Mouse (Mus musculus) midbrain, embryonic 13.5 days (tissue): Measurements from ENCODE around the gene Lix1l. TPM values are rescaled to one million over a fixed set of nuclear protein-coding genes. Genes with fewer than 3 reads are reported as not detected.

ENCODE experiments used
- ATAC-seq: fragments of 200-750 bp; cut with Nextera tagmentation; 2 replicates; pipeline ENCODE4 v1.8.0; 2017; ENCODE audit warnings: mild to moderate bottlenecking, moderate TSS enrichment, moderate library complexity
- H3K27ac ChIP-seq: fragments of 300-500 bp; sonication (generic); 2 replicates; pipeline ENCODE4 v1.5.1; 2015; ENCODE audit warnings: inconsistent platforms, mild to moderate bottlenecking, moderate library complexity
- H3K27me3 ChIP-seq: fragments of 300-500 bp; sonication (generic); 2 replicates; pipeline ENCODE4 v1.6.1; 2015; ENCODE audit warnings: mild to moderate bottlenecking, inconsistent platforms
- H3K36me3 ChIP-seq: fragments of 300-500 bp; sonication (generic); 2 replicates; pipeline ENCODE4 v1.6.1; 2015; ENCODE audit warnings: mild to moderate bottlenecking, inconsistent platforms
- H3K4me1 ChIP-seq: fragments of 300-500 bp; sonication (generic); replicated peaks from 2 replicates; pipeline ENCODE4 v1.6.1; 2015; ENCODE audit warnings: inconsistent platforms
- H3K4me2 ChIP-seq: fragments of 300-500 bp; sonication (generic); replicated peaks from 2 replicates; pipeline ENCODE4 v1.6.1; 2015; ENCODE audit warnings: moderate library complexity, mild to moderate bottlenecking, inconsistent platforms
- H3K4me3 ChIP-seq: fragments of 300-500 bp; sonication (generic); replicated peaks from 2 replicates; pipeline ENCODE4 v1.5.1; 2015; ENCODE audit warnings: mild to moderate bottlenecking, inconsistent platforms
- H3K9ac ChIP-seq: fragments of 300-500 bp; sonication (generic); replicated peaks from 2 replicates; pipeline ENCODE4 v1.6.1; 2015; ENCODE audit warnings: mild to moderate bottlenecking, inconsistent platforms
- H3K9me3 ChIP-seq: fragments of 300-500 bp; sonication (generic); 2 replicates; pipeline ENCODE4 v1.6.1; 2016; ENCODE audit warnings: mild to moderate bottlenecking, inconsistent platforms
- WGBS: fragments of 180-500 bp; shearing (Covaris S2); methylation state at CpG from one replicate; pipeline ENCODE4 v1.1.7; 2015; 5-methylcytosine and 5-hydroxymethylcytosine counted together
- polyA plus RNA-seq: library from polyadenylated mRNA; unstranded; fragments of >200 nt; fragmentation: Nextera tagmentation; extraction: Ambion mirVana; gene quantifications from 2 replicates; pipeline ENCODE4 v1.2.1, GENCODE M21; 2015

Gene Lix1l
- polyA plus RNA-seq, result 5.7 and 6.2 TPM in 2 replicates

DNA sequence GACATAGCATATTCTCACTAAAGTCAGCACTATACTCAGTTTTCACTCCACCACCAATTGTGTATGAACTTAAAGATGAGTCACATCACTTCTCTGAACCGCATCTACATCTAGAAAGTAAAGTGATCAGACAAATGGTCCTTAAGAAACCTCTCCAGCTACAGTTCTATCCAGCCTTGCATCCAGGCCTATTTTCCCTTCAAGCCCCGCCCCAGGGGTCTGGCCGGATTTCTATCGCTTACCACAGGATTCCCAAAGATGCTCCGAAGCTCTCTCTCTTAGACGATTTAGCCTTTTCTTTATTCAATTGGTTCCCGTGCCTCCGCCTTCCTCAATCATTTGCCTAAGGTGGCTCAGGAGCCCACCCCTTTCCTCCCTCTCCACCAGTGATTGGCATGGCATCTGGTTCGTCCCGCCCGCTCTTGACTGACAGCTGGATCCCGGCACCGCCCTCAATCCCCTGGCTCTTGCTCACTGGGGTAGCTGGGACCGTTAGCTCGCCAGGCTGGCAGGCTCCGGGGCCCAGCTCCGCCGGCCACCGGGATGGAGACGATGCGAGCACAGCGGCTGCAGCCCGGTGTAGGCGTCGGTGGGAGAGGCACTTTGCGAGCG, at the start of gene Lix1l:
TSS of gene Lix1l (plus strand) at position 511 of the 612 bp plus-strand sequence.
- under 1% methylated on average over 27 of the region's 27 CpGs for WGBS
- Histone ChIP-seq H3K4me3 (peak within 1 kb of the TSS; percentile 84), H3K4me1 (peaks cover 86% of the 10 kb centered on the region), H3K4me2 (peak within 1 kb of the TSS; percentile 84), H3K27ac (peak within 1 kb of the TSS; percentile 95), H3K36me3 (no peaks in the 10 kb centered on the region), H3K9ac (peak within 1 kb of the TSS; percentile 92), H3K27me3 (0 out of 2 replicates have a peak, but pooled peaks cover 5% of the 10 kb centered on the region), H3K9me3 (no peaks in the 10 kb centered on the region)
- ATAC-seq, result peak; percentile 95

DNA sequence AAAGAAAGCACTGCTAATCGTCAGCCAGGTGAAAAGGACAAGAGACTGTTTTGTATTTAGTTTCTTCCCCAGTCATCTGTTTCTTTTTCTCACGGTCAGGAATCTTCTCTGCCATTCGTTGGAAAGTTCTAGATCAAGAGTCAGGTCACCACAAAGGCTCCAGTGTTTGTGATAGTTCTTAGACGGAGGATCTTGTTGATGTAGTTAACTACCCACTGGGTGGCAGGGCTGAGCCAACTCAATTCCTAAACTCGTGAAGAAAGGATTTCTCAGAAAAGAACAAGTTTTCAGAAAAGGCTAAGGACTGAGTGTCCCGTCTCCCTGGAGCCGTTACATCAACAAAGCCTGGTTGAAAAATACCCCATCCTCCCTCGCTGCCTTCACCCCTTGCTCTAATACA, 49.7 kb upstream of the Lix1l start:
- no peaks in the 10 kb centered on the region for H3K36me3 ChIP-seq
- no peak overlapping the region for H3K9ac ChIP-seq
- H3K4me3 ChIP-seq, result no peak overlapping the region
- no peak overlapping the region for H3K4me2 ChIP-seq
- ATAC-seq, result no peak
- no peaks in the 10 kb centered on the region for H3K9me3 ChIP-seq
- no peak overlapping the region for H3K27ac ChIP-seq
- 17% methylated on average over 8 of the region's 8 CpGs for WGBS
- no peaks in the 10 kb centered on the region for H3K27me3 ChIP-seq
- H3K4me1 ChIP-seq, result peaks cover 14% of the 10 kb centered on the region; the same call in 1 of the 2 replicates

DNA sequence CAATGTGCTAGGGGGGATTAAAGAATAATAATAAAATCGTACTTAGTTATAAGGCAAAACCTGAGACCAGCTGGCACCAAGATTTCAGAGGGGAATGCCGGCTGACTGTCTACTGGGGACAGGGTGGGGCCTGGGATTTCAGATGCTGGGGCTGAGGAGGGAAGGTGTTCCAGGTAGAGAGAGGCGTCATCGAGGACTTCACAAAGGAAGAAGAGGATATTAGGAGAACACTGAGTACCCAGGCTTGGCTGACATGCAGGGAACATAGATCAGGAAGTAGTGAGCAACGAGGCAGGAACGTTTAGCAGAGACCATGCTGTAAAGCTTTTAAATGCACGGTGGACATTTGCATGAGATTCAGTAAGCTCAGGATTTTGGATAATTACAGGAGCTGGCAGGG, 49.1 kb upstream of the Lix1l start:
- Histone ChIP-seq H3K36me3 (no peaks in the 10 kb centered on the region), H3K4me3 (no peak overlapping the region), H3K9ac (no peak overlapping the region), H3K4me1 (peaks cover 21% of the 10 kb centered on the region), H3K27me3 (no peaks in the 10 kb centered on the region), H3K27ac (no peak overlapping the region), H3K9me3 (no peaks in the 10 kb centered on the region), H3K4me2 (no peak overlapping the region)
- WGBS, result 77% methylated on average over 7 of the region's 7 CpGs
- no peak for ATAC-seq

DNA sequence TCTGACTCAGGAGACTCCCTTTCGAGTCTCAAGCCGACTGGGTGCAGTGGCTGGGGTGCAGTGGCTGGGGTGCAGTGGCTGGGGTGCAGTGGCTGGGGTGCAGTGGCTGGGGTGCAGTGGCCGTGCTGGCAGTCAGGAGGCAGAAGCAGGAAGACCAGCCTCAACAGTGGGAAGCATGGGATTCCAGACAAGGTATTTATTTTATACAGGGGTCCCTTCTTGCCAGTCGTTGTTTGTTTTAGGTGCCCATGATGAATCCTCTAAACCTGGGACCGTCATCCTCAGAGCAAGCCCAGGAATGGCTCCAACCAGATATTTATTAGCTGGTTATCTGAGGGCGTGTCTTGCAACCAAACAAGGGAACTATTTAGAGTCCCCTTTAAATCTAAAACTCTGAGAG, 47.3 kb upstream of the Lix1l start:
- Histone ChIP-seq H3K4me3 (no peak overlapping the region), H3K9me3 (no peaks in the 10 kb centered on the region), H3K4me2 (no peak overlapping the region), H3K9ac (no peak overlapping the region), H3K36me3 (no peaks in the 10 kb centered on the region), H3K4me1 (peaks cover 21% of the 10 kb centered on the region), H3K27me3 (no peaks in the 10 kb centered on the region), H3K27ac (no peak overlapping the region)
- no peak for ATAC-seq
- WGBS, result 88% methylated on average over 6 of the region's 6 CpGs

DNA sequence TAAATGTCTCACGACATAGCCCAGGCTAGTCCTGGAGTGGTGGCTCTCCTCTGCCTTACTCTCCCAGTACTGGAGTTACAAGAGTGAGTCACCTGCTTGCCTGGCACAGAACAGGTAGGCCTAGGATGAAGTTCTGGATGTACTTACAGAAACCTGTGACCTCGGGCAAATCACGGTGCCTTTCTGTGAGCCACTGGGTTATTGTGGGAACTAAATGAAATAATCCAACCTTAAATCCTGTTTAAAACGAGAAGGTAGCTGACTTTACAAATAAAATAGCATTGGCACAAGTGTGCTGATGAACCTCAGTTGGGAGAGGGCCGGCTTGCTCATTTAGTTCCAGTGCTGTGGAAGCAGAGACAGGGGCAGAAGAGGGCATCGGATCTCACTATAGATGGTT, 46.7 kb upstream of the Lix1l start:
- no peak overlapping the region for H3K9ac ChIP-seq
- H3K4me1 ChIP-seq, result peaks cover 28% of the 10 kb centered on the region
- no peak overlapping the region for H3K4me3 ChIP-seq
- H3K9me3 ChIP-seq, result no peaks in the 10 kb centered on the region
- H3K36me3 ChIP-seq, result no peaks in the 10 kb centered on the region
- no peak overlapping the region for H3K27ac ChIP-seq
- WGBS, result 79% methylated on average over 6 of the region's 6 CpGs
- ATAC-seq, result no peak
- H3K27me3 ChIP-seq, result no peaks in the 10 kb centered on the region
- H3K4me2 ChIP-seq, result no peak overlapping the region

DNA sequence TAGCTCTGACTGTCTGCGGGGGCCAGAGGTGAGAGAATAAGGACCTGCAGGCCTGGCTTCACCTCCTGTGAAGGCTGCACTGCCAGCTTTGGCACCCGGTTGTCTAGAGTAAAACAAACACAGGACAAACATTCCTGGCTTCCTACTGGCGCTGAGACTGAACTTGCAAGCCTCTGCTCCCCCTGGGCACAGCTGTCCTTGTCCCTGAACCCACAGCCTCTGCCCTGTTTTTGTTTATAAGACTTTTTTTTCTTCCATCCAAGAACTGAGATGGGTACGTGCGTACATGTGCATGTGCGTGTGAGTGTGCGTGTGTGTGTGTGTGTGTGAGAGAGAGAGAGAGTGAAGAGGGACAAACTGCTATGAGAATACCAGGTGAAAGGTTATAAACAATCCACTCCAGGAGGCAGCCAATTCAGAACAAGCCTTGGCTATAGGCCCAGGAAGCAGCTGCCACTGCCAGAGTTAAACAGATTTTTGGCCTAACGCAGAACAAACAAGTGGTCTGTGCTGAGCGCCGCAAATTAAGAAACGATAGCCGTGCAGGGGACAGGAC, 45.8 kb upstream of the Lix1l start:
- H3K36me3 ChIP-seq, result peaks cover 7% of the 10 kb centered on the region
- peak; percentile 22 for ATAC-seq
- H3K9ac ChIP-seq, result peak overlapping the region; percentile 28; the same call in 1 of the 2 replicates
- no peaks in the 10 kb centered on the region for H3K9me3 ChIP-seq
- H3K27me3 ChIP-seq, result no peaks in the 10 kb centered on the region
- H3K4me1 ChIP-seq, result peaks cover 37% of the 10 kb centered on the region
- peak overlapping the region; percentile 65 for H3K27ac ChIP-seq
- no peak overlapping the region for H3K4me3 ChIP-seq
- 48% methylated on average over 12 of the region's 12 CpGs for WGBS
- 0 out of 2 replicates have a peak overlapping the region, but pooled peaks have one; percentile 2 for H3K4me2 ChIP-seq

DNA sequence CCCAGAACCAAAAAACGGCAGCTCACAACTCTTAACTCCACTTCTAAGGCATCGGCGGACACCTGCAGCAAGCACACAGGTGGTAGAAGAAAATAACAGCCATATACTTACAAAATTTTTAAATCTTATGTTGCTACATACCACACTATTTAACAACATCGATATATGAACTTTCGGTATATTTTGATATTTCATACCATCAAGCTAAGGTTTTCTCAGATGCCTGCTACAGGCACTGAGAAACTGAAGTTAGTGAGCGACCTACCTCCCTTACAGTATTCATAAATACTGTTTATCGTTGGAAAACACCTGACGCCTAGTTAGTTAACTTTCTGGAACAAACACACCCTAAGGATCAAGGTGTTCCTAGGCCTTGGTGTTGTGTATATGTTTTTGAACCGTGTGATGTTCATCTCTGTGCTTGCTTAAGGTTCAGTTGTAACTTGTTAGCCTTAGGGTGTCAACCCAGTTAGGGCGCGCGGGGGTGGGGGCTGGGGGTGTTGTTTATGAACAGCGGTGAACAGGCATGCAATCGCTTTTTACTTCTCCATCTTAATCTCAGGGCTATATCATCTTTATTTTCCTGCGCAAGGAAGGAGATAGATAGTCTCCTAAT, 44.8 kb upstream of the Lix1l start:
- no peak overlapping the region for H3K4me3 ChIP-seq
- H3K9me3 ChIP-seq, result no peaks in the 10 kb centered on the region
- ATAC-seq, result no peak
- peak overlapping the region; percentile 65 for H3K27ac ChIP-seq
- H3K4me2 ChIP-seq, result peak overlapping the region; percentile 82; the same call in 1 of the 2 replicates
- 86% methylated on average over 15 of the region's 15 CpGs for WGBS
- peaks cover 46% of the 10 kb centered on the region for H3K4me1 ChIP-seq
- H3K27me3 ChIP-seq, result no peaks in the 10 kb centered on the region
- H3K9ac ChIP-seq, result no peak overlapping the region
- H3K36me3 ChIP-seq, result peaks cover 17% of the 10 kb centered on the region

DNA sequence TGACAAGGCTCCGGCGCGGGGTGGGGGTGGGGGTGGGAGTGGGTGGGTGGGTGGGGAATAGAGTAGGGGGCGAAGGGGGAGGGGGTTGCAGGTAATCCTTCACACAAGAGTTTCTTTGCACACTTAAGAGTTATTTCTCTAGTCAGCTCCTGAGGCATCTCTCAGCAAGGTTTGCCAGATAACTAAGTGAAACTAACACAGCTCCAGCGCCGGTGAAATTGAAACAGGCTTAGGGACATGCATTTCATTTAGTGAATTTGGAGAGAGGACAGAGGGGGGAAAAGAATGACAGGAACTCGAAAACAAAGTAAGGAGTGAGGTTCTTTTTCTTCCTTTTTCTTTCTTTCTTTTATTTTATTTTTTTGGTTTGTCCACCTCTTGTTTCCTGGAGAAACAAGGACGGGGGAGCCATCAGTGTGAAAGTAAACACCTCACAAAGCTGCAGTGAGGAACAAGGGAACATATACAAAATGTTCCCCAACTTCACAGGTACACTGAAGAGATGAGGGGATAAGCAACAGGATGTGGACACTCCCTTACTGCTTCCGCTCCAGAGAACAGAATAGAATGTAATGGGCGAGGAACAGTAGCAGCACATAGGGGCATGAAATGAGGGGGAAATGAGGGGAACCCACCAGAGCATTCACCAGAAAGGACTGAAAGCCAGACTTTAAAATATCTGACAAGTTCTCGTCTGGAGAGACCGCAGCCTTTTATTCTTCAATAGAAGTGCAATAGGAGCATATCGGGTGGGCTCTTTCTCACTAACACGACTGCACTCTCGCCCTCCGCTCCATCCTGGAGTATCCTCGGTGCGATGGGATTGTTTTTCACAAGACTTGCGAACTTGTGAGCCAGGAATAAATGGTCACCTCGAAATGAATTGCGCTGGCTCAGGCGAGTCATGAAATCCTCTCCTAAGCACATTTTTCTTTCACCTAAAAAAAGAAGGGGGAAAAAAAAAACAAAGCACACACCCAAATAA, 44.0 kb upstream of the Lix1l start:
- WGBS, result 7% methylated on average over 22 of the region's 22 CpGs
- H3K27me3 ChIP-seq, result no peaks in the 10 kb centered on the region
- H3K27ac ChIP-seq, result peak overlapping the region; percentile 74
- H3K9ac ChIP-seq, result peak overlapping the region; percentile 69
- H3K36me3 ChIP-seq, result peaks cover 21% of the 10 kb centered on the region
- peak overlapping the region; percentile 60 for H3K4me3 ChIP-seq
- no peaks in the 10 kb centered on the region for H3K9me3 ChIP-seq
- H3K4me1 ChIP-seq, result peaks cover 53% of the 10 kb centered on the region
- H3K4me2 ChIP-seq, result peak overlapping the region; percentile 82
- 0 out of 2 replicates have a peak, but pooled peaks have one; percentile 9 for ATAC-seq

DNA sequence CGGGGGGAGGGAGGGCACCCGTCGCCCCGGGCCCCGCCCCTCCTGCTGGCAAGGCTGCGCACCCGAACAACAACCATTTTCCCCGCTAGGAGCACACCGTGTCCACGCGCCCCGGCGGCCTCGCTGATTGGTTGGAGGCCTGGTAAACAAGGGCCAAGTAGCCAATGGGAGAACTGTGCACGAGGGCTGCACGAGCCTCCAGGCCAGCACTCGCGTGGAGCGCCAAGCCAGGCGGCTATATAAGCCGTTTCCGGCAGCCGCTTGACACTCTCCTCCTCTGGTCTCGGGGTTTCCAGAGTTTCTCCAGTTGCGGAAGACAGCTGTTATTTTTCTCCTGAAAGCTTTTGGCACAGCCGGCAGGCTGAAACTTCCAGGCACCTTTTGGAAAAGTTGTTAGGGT, 43.3 kb upstream of the Lix1l start, which contains the start of gene Txnip:
TSS of gene Txnip (plus strand) at position 264 of the 400 bp plus-strand sequence.
- Histone ChIP-seq H3K4me2 (peak within 1 kb of the TSS; percentile 82), H3K27me3 (no peaks in the 10 kb centered on the region), H3K36me3 (peaks cover 21% of the 10 kb centered on the region), H3K4me1 (peaks cover 53% of the 10 kb centered on the region), H3K27ac (peak within 1 kb of the TSS; percentile 74), H3K9ac (peak within 1 kb of the TSS; percentile 69), H3K9me3 (no peaks in the 10 kb centered on the region), H3K4me3 (peak within 1 kb of the TSS; percentile 60)
- peak; percentile 100 for ATAC-seq
- under 1% methylated on average over 26 of the region's 26 CpGs for WGBS

DNA sequence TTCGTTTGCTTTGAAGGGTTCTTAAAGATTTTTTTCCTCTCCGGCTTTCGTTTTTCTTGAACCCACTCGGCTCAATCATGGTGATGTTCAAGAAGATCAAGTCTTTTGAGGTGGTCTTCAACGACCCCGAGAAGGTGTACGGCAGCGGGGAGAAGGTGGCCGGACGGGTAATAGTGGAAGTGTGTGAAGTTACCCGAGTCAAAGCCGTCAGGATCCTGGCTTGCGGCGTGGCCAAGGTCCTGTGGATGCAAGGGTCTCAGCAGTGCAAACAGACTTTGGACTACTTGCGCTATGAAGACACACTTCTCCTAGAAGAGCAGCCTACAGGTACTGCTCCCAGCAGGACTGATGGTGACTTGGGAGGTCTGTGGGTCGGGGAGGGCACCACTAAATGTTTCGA, 42.8 kb upstream of the Lix1l start:
- peak overlapping the region; percentile 82 for H3K4me2 ChIP-seq
- ATAC-seq, result no peak
- WGBS, result under 1% methylated on average over 17 of the region's 17 CpGs
- H3K9ac ChIP-seq, result peak overlapping the region; percentile 57
- peaks cover 21% of the 10 kb centered on the region for H3K36me3 ChIP-seq
- peak overlapping the region; percentile 51 for H3K27ac ChIP-seq
- H3K4me1 ChIP-seq, result peaks cover 53% of the 10 kb centered on the region
- peak overlapping the region; percentile 60 for H3K4me3 ChIP-seq
- no peaks in the 10 kb centered on the region for H3K27me3 ChIP-seq
- H3K9me3 ChIP-seq, result no peaks in the 10 kb centered on the region

DNA sequence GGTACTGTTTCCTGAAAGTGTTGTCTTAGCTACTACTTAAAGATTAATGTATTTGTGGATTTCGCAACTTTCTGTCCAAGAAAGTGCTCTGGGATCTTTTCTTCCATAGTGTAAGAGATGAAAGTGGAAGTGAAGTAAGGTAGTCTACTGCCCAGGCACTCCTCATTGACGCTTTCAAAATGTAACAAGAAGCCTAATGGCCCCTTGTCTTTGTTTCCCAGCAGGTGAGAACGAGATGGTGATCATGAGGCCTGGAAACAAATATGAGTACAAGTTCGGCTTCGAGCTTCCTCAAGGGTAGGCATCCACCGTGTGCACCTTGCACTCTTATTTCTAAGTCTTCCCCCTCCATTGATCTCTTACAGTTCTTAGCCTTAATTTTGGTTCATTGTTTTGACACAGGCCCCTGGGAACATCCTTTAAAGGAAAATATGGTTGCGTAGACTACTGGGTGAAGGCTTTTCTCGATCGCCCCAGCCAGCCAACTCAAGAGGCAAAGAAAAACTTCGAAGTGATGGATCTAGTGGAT, 42.2 kb upstream of the Lix1l start:
- H3K4me3 ChIP-seq, result peak overlapping the region; percentile 60
- peak overlapping the region; percentile 82 for H3K4me2 ChIP-seq
- no peak overlapping the region for H3K27ac ChIP-seq
- WGBS, result 41% methylated on average over 10 of the region's 10 CpGs
- H3K36me3 ChIP-seq, result peaks cover 21% of the 10 kb centered on the region
- ATAC-seq, result no peak
- no peaks in the 10 kb centered on the region for H3K9me3 ChIP-seq
- H3K9ac ChIP-seq, result peak overlapping the region; percentile 57
- H3K27me3 ChIP-seq, result no peaks in the 10 kb centered on the region
- peaks cover 53% of the 10 kb centered on the region for H3K4me1 ChIP-seq
